Mouse (Mus musculus) embryonic facial prominence, embryonic 10.5 days (tissue): Measurements from ENCODE around the gene Cpb2. TPM values are rescaled to one million over a fixed set of nuclear protein-coding genes. Genes with fewer than 3 reads are reported as not detected.

Experiments used
- DNase-seq: peaks from one replicate; pipeline ENCODE4 v3.0.0-alpha.2; 2017; ENCODE audit warnings: low spot score
- H3K27ac ChIP-seq: fragments of 300-500 bp; sonication (generic); replicated peaks from 2 replicates; pipeline ENCODE4 v1.5.1; 2016; ENCODE audit warnings: mild to moderate bottlenecking
- H3K27me3 ChIP-seq: fragments of 300-500 bp; sonication (generic); replicated peaks from 2 replicates; pipeline ENCODE4 v1.6.1; 2016; ENCODE audit warnings: low read depth, mild to moderate bottlenecking; ENCODE audit not compliant: poor library complexity, severe bottlenecking
- H3K36me3 ChIP-seq: fragments of 300-500 bp; sonication (generic); replicated peaks from 2 replicates; pipeline ENCODE4 v1.6.1; 2016; ENCODE audit warnings: mild to moderate bottlenecking, moderate library complexity
- H3K4me1 ChIP-seq: fragments of 300-500 bp; sonication (generic); 2 replicates; pipeline ENCODE4 v1.6.1; 2016
- H3K4me3 ChIP-seq: fragments of 300-500 bp; sonication (generic); 2 replicates; pipeline ENCODE4 v1.5.1; 2016; ENCODE audit warnings: mild to moderate bottlenecking, moderate library complexity
- H3K9me3 ChIP-seq: fragments of 300-500 bp; sonication (generic); 2 replicates; pipeline ENCODE4 v1.6.1; 2016; ENCODE audit warnings: mild to moderate bottlenecking
- WGBS: fragments of 180-500 bp; shearing (Covaris S2); methylation state at CpG from one replicate; pipeline ENCODE4 v1.1.7; 2016; 5-methylcytosine and 5-hydroxymethylcytosine counted together
- polyA plus RNA-seq: library from polyadenylated mRNA; unstranded; fragments of >200 nt; fragmentation: Nextera tagmentation; extraction: Ambion mirVana; gene quantifications from 2 replicates; pipeline ENCODE4 v1.2.1, GENCODE M21; 2016

The Cpb2 gene
- polyA plus RNA-seq, 1 experiment from 2014 or later: not detected

GRCm38 (mm10) chr14:75227453-75228084 is 14.5 kb upstream of the Cpb2 start:
- H3K27me3 ChIP-seq: no peaks in the 10 kb centered on the region
- WGBS: 78% methylated on average over 6 of the region's 6 CpGs

GRCm38 (mm10) chr14:75229834-75230233 is 12.3 kb upstream of the Cpb2 start:
- 66% methylated on average over 2 of the region's 2 CpGs for WGBS
- no peaks in the 10 kb centered on the region for H3K9me3 ChIP-seq
- peak; percentile 32 for DNase-seq

More at GRCm38 (mm10) chr14:75227453-75228084, 14.5 kb upstream of the Cpb2 start:
- H3K36me3 ChIP-seq: no peaks in the 10 kb centered on the region
- no peaks in the 10 kb centered on the region for H3K4me1 ChIP-seq
- no peaks in the 10 kb centered on the region for H3K9me3 ChIP-seq
- H3K27ac ChIP-seq: no peak overlapping the region
- no peak overlapping the region for H3K4me3 ChIP-seq
- no peak for DNase-seq

GRCm38 (mm10) chr14:75233070-75233469 is 9.0 kb upstream of the Cpb2 start:
- Histone ChIP-seq H3K27ac (no peak overlapping the region), H3K4me3 (no peak overlapping the region), H3K4me1 (peaks cover 7% of the 10 kb centered on the region), H3K36me3 (no peaks in the 10 kb centered on the region), H3K27me3 (no peaks in the 10 kb centered on the region), H3K9me3 (no peaks in the 10 kb centered on the region)
- 91% methylated on average over 5 of the region's 5 CpGs for WGBS
- no peak for DNase-seq

More at GRCm38 (mm10) chr14:75229834-75230233, 12.3 kb upstream of the Cpb2 start:
- Histone ChIP-seq H3K4me3 (no peak overlapping the region), H3K27ac (no peak overlapping the region), H3K4me1 (no peaks in the 10 kb centered on the region), H3K36me3 (no peaks in the 10 kb centered on the region), H3K27me3 (no peaks in the 10 kb centered on the region)

- no peak for DNase-seq
- peaks cover 7% of the 10 kb centered on the region for H3K4me1 ChIP-seq
Measured at GRCm38 (mm10) chr14:75235552-75235951, 6.5 kb upstream of the Cpb2 start.

GRCm38 (mm10) chr14:75235955-75236635 is 6.0 kb upstream of the Cpb2 start:
- 52% methylated on average over 9 of the region's 9 CpGs for WGBS
- H3K27ac ChIP-seq: no peak overlapping the region
- H3K9me3 ChIP-seq: no peaks in the 10 kb centered on the region
- H3K4me1 ChIP-seq: peaks cover 7% of the 10 kb centered on the region
- no peak overlapping the region for H3K4me3 ChIP-seq
- peak; percentile 36 for DNase-seq
- no peaks in the 10 kb centered on the region for H3K36me3 ChIP-seq
- no peaks in the 10 kb centered on the region for H3K27me3 ChIP-seq

More at GRCm38 (mm10) chr14:75235552-75235951, 6.5 kb upstream of the Cpb2 start:
- Histone ChIP-seq H3K27ac (no peak overlapping the region), H3K9me3 (no peaks in the 10 kb centered on the region), H3K36me3 (no peaks in the 10 kb centered on the region), H3K27me3 (no peaks in the 10 kb centered on the region), H3K4me3 (no peak overlapping the region)
- 88% methylated on average over 8 of the region's 8 CpGs for WGBS

GRCm38 (mm10) chr14:75236636-75237003 is 5.5 kb upstream of the Cpb2 start:
- no peaks in the 10 kb centered on the region for H3K27me3 ChIP-seq
- H3K4me3 ChIP-seq: no peak overlapping the region
- WGBS: 82% methylated on average over 4 of the region's 4 CpGs
- no peaks in the 10 kb centered on the region for H3K9me3 ChIP-seq
- DNase-seq: no peak
- peaks cover 7% of the 10 kb centered on the region for H3K4me1 ChIP-seq
- no peaks in the 10 kb centered on the region for H3K36me3 ChIP-seq
- no peak overlapping the region for H3K27ac ChIP-seq

GRCm38 (mm10) chr14:75237096-75237495 is 5.0 kb upstream of the Cpb2 start:
- no peak for DNase-seq
- H3K4me3 ChIP-seq: no peak overlapping the region
- H3K9me3 ChIP-seq: no peaks in the 10 kb centered on the region
- no peak overlapping the region for H3K27ac ChIP-seq
- peaks cover 7% of the 10 kb centered on the region for H3K4me1 ChIP-seq
- WGBS: 89% methylated on average over 8 of the region's 8 CpGs
- no peaks in the 10 kb centered on the region for H3K36me3 ChIP-seq
- H3K27me3 ChIP-seq: no peaks in the 10 kb centered on the region

- Histone ChIP-seq H3K9me3 (no peaks in the 10 kb centered on the region), H3K36me3 (no peaks in the 10 kb centered on the region), H3K27ac (no peak overlapping the region), H3K27me3 (no peaks in the 10 kb centered on the region), H3K4me3 (no peak overlapping the region), H3K4me1 (peaks cover 7% of the 10 kb centered on the region)
- WGBS: 89% methylated on average over 6 of the region's 6 CpGs
- DNase-seq: no peak
Measured at GRCm38 (mm10) chr14:75238054-75238692, 3.9 kb upstream of the Cpb2 start.

DNA sequence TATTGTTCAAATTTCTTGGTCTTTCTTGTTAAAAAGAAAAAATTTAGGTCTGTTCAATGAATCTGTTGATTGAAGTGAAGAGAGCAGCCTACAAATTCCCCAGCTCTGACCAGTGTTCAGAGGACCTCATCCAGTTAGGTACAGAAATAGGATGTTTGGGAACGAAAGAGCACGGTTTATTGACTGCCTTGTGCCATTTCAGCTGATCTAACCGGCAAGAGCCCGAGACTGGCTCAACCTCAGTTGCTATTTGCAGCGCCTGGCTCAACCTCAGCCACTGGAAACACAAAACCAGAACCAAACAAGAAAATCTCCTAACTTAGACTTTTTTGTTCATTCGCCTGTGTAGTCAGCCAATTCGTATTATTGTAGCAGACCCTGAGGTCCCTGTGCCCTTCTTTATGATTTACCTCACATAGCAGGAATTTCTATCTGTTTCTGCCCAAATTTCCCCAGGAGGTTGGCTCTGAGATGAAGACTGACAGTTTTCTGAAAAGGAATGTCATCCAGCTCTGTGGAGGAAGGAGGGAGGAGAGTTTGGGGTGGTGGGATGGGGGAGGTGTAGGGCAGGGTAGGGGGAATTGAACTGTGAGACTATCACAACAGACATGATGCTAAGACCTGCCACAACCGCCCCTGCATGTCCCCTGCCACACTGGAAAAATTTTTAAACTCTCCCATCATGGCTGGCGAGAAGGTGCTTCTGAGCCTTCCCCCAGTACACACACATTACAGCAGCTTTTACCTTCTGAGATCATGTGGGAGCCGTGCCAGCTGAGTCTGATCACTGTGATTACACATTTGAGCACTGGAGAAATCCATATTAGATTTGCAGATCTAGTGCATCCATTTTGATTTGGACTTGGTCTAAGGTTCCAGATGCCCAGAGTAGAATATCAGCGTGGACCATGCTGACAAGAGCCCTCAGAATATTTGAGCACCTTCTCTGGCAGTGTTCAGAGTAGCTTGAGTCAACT is 4.2 kb downstream of the Cpb2 start:
- Histone ChIP-seq H3K27ac (no peak overlapping the region), H3K9me3 (no peaks in the 10 kb centered on the region), H3K27me3 (no peaks in the 10 kb centered on the region), H3K4me1 (no peaks in the 10 kb centered on the region), H3K36me3 (no peaks in the 10 kb centered on the region), H3K4me3 (no peak overlapping the region)
- WGBS: 80% methylated on average over 11 of the region's 11 CpGs
- no peak for DNase-seq

GRCm38 (mm10) chr14:75250432-75250831 is 8.3 kb downstream of the Cpb2 start:
- no peaks in the 10 kb centered on the region for H3K9me3 ChIP-seq
- no peak overlapping the region for H3K4me3 ChIP-seq
- H3K4me1 ChIP-seq: no peaks in the 10 kb centered on the region
- no peak for DNase-seq
- no peaks in the 10 kb centered on the region for H3K36me3 ChIP-seq
- no peaks in the 10 kb centered on the region for H3K27me3 ChIP-seq
- no peak overlapping the region for H3K27ac ChIP-seq
- 89% methylated on average over 3 of the region's 3 CpGs for WGBS

- Histone ChIP-seq H3K36me3 (no peaks in the 10 kb centered on the region), H3K27me3 (no peaks in the 10 kb centered on the region), H3K4me3 (no peak overlapping the region), H3K4me1 (no peaks in the 10 kb centered on the region), H3K9me3 (no peaks in the 10 kb centered on the region), H3K27ac (no peak overlapping the region)
- WGBS: 55% methylated on average over 5 of the region's 5 CpGs
- peak; percentile 17 for DNase-seq
Measured at GRCm38 (mm10) chr14:75256521-75256920, 14.4 kb downstream of the Cpb2 start.

GRCm38 (mm10) chr14:75269531-75269930 is 27.4 kb downstream of the Cpb2 start:
- no peak for DNase-seq
- Histone ChIP-seq H3K4me3 (no peak overlapping the region), H3K4me1 (no peaks in the 10 kb centered on the region), H3K27me3 (no peaks in the 10 kb centered on the region), H3K36me3 (no peaks in the 10 kb centered on the region), H3K9me3 (no peaks in the 10 kb centered on the region), H3K27ac (no peak overlapping the region)
- WGBS: 87% methylated on average over 5 of the region's 5 CpGs
